Mouse (Mus musculus) B cell, adult 62 days (primary cell): ENCODE measurements around the gene Gm5726. TPM values are rescaled to one million over a fixed set of nuclear protein-coding genes. Genes with fewer than 3 reads are reported as not detected.

Experiments used
- total RNA-seq: library from RNA; stranded (reverse); gene quantifications from 4 replicates; pipeline ENCODE4 v1.2.4, GENCODE M21; 2023

The Gm5726 gene
- total RNA-seq = not detected in 4 replicates

DNA sequence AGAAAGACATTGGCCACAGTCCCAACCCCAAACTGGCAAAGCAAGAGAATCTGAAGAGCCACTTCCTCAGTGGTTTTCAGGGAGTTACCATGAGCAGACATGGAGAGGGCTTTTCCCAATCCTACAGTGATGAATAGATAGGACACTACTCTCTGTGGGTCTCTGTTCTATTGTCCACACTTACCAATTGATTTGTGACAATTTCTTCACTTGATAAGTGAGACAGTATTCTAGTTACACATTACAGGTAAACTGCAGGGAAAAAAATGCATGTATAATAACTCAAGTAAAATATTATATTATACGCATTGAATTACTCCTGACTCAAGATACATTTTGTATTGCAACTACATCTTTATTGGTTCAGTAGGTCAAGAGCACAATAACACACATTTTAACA lies at the start of gene Gm5726:
Gm5726 (minus strand) TSS at position 101 of the 400 bp plus-strand sequence.

DNA sequence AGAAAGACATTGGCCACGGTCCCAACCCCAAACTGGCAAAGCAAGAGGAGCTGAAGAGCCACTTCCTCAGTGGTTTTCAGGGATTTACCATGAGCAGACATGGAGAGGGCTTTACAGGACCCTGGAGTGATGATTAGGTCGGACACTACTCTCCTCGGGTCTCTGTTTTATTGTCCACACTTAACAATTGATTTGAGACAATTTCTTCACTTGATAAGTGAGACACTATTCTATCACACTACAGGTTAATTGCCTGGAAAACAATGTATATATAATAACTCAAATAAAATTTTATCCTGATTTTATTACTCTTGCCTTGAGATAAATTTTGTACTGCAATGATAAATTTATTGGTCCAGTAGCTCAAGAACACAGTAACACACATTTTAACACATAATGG lies 30.6 kb upstream of the Gm5726 start, which contains the start of gene Gm4141:
Gm4141 (minus strand) TSS at position 101 of the 400 bp plus-strand sequence.

DNA sequence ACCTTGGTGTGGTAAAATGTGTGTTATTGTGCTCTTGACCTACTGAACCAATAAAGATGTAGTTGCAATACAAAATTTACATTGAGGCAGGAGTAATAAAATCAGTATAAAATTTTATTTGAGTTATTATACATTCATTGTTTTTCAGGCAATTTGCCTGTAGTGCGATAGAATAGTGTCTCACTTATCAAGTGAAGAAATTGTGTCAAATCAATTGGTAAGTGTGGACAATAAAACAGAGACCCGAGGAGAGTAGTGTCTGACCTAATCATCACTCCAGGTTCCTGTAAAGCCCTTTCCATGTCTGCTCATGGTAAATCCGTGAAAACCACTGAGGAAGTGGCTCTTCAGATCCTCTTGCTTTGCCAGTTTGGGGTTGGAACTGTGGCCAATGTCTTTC lies 12.0 kb downstream of the Gm5726 start, which contains the start of gene Vmn1r104:
Vmn1r104 (plus strand) TSS at position 301 of the 400 bp plus-strand sequence.

DNA sequence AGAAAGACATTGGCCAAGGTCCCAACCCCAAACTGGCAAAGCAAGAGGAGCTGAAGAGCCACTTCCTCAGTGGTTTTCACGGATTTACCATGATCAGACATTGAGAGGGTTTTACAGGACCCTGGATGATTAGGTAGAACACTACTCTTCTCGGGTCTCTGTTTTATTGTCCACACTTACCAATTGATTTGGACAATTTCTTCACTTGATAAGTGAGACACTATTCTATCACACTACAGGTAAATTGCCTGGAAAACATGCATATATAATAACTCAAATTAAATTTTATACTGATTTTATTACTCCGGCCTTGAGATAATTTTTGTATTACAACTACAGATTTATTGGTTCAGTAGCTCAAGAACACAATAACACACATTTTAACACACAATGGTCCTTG lies 35.1 kb downstream of the Gm5726 start, which contains the start of gene Vmn1r103:
Vmn1r103 (minus strand) TSS at position 101 of the 400 bp plus-strand sequence.

Other genes with a start within 250 kb of the Gm5726 start
- gene Gm4133, start 211.7 kb downstream of the Gm5726 start, total RNA-seq = not detected in 4 replicates
- gene Gm5728, start 170.3 kb downstream of the Gm5726 start, total RNA-seq = not detected in 4 replicates
- not detected in 4 replicates for gene Vmn1r100, start 127.8 kb downstream of the Gm5726 start, total RNA-seq
- gene Vmn1r101, start 103.2 kb downstream of the Gm5726 start, total RNA-seq = not detected in 4 replicates
- not detected in 4 replicates for gene Gm10670, start 70.8 kb downstream of the Gm5726 start, total RNA-seq
- not detected in 4 replicates for gene Vmn1r103, start 35.2 kb downstream of the Gm5726 start, total RNA-seq
- not detected in 4 replicates for gene Vmn1r104, start 11.9 kb downstream of the Gm5726 start, total RNA-seq
- gene Gm4141, start 30.5 kb upstream of the Gm5726 start, total RNA-seq = not detected in 4 replicates
- not detected in 4 replicates for gene Gm4513, start 53.3 kb upstream of the Gm5726 start, total RNA-seq
- gene Vmn1r107, start 123.2 kb upstream of the Gm5726 start, total RNA-seq = not detected in 4 replicates
- not detected in 4 replicates for gene Vmn1r111, start 157.5 kb upstream of the Gm5726 start, total RNA-seq
- not detected in 4 replicates for gene Gm10668, start 184.9 kb upstream of the Gm5726 start, total RNA-seq
- gene Vmn1r112, start 225.4 kb upstream of the Gm5726 start, total RNA-seq = not detected in 4 replicates
- not detected in 4 replicates for gene Vmn1r113, start 241.5 kb upstream of the Gm5726 start, total RNA-seq